Mouse (Mus musculus) kidney, postnatal 14 days (tissue): Measurements from ENCODE around the gene Mcm10.
"Not testable (repeated sequence)": the region's sequence is repeated elsewhere in the genome, so short reads cannot be mapped to it uniquely, and the experiment has no call there.

Experiments used
- DNase-seq: peaks from one replicate; pipeline ENCODE4 v3.0.0; 2022; ENCODE audit warnings: mixed read lengths

Mcm10 gene

DNA sequence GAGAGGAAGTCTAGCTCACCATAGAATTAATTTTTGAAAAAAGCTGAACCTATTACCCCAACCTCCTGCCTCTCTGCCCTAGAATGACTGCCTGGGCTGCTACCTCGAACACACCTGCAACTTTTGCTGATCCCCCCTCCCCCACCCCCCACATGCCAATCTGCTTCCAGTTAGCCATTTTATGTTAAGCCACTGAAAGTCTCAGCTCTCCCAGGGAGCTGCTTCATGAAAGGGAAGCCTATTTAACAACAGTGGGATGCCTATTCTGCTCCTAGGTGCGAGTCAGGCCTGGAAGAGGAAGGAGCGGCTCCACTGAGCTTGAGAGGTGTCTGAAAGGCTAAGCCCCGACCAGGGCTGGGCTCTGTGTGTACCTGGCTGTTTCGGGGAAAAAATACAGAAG is 28.6 kb downstream of the Mcm10 start:
- no peak for DNase-seq

DNA sequence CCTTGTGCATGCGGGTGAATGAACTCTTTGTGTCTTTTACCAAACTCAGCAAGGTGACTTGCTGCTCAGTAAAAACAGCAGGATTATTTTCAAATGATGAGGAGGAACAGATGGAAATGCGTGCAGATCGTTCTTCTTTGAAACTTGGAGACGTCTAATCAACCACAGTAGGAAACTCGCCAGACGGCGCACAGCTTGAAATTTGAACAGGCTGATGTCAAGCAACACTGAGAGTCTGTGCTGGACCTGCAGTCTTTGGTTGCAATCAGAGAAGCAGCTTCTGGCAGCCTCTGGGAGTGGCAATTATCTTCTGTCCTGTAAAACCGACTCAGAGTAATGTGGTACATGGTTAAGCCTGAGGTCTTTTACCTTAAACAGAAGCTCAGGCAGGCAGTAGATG is 34.5 kb downstream of the Mcm10 start:
- no peak for DNase-seq

DNA sequence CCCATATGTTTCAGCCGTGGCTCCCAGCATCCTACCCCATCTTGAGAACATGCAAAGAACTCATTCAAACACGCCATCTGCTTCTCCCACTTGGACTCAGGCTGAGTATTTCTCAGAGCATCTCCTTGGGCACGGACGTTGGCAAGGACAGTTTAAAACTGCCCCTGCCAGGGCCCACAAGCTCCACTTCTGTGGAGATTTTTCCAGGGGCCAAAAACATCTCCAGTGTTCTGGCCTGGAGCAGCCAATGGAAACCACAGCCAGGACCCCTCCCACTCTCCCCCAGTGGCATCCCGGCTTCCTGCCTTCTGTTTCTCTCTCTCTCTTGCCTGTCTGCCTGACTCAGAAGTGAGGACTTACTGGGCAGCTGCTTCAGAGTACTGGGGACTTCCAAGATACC is 36.8 kb downstream of the Mcm10 start, which contains the start of gene Ucma:
Gene Ucma, plus strand, starts transcription at position 316 of the 400 bp plus-strand sequence.
- no peak for DNase-seq

DNA sequence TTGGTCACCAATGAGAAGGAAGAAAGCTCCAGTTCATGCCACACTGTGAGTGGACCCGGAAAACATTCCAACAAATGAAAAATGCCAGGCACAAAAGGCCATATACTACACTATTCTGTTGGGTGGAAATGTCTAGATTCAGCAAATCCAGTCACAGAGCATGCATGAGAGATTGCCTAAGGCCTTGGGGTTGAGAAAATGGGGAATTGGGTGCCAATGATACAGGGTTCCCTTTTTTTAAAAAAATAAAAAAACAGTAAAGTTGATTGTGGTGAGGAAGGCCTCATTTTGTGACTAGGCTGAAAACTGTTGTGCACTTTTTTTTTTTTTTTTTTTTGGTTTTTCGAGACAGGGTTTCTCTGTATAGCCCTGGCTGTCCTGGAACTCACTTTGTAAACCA is 43.5 kb downstream of the Mcm10 start:
- no peak for DNase-seq

DNA sequence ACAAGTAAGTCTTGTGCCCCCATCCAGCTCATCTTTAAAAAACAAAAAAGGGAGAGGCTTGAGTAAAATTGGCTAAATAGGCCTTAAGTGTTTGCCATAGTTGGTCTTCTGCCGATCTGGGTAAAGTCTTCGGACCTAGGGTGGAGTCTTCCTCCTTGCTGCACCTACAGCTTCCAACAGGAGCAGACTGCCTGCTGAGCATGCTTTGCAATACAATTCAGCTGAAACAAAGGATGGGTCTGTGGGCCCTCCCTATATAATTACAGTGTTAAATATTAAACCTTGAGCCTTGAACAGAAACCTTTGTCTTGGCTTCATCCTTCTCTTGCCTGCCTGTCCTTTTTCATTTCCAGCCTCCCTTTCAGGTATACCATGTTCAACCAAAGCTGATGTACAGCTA is 44.8 kb downstream of the Mcm10 start:
- no peak for DNase-seq

DNA sequence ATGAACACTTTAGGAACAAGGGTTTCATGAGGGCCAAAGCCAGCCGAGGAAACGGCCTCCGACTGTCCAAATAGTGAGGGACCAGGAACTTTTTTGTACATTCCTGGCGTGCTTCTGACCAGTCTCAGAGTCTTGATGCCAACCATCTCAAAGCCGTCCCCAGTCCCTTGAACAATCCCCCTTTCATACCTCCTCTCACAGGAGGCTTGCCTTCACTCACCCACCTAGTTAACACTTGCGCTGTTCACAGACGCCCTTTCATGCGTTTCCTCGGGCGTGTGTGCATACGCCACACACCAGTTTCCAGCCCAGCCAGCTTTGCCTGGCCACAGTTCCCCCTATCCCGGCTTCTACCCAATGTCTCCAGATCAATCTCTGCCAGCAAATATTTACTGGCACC is 54.6 kb downstream of the Mcm10 start:
- DNase-seq, result no peak

DNA sequence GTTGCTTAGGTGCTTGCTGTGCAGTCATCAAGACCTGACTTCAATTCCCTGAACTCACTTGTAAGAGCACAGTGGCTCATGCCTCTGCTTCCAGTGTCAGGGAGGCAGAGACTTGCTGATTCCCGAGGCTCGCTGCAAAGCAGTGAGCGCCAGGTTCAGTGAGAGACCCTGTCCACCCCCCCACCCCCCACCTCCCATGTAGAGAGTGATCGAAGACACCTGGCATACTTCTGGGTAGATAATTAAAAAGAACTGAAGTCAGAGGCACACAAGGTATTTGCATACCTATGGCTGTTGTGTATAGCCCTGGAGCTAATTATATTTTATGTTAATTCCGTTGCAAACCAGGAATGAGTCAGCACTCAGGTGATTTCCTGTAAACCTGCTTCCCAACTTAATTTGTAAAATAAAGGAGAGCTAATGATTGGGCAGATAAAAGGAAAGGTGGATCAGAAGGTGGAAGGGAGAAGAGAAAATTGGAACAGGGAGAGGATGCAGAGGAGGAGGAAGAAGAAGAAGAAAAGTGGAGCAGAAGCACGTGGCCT is 58.3 kb downstream of the Mcm10 start:
- DNase-seq, result no peak

DNA sequence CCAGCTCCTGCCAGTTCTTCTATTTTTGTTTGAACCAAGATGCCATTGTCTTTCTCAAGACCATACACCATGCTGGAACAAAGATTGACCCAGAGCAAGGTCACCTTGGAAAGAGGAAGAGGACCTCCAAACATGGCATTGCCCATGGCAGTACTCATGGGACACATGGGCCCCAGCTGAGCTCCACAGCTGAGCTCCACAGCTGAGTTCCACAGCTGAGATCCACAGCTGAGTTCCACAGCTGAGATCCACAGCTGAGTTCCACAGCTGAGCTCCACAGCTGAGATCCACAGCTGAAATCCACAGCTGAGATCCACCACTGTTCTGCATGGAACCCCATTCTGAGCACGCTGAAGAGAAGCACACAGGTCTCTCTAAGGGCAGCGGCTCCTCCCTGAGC is 61.6 kb downstream of the Mcm10 start:
- DNase-seq, result no peak

DNA sequence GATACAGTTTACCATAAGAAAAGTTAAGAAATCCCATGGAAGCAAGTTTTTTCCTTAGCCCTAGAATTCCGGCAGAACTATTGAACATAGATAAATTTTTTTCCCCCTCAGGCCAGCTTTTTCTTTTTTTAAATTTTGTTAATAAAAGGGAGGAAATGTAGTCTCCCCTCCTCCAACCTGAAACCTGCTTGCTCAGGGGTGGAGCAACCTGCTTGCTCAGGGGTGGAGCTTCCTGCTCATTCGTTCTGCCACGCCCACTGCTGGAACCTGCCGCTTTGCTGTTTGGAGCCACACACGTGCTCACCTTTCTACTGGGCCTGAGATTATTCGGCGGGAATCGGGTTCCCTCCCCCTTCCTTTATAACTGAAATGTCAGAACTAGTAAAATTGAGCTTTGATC is 62.9 kb downstream of the Mcm10 start:
- not testable (repeated sequence) for DNase-seq

DNA sequence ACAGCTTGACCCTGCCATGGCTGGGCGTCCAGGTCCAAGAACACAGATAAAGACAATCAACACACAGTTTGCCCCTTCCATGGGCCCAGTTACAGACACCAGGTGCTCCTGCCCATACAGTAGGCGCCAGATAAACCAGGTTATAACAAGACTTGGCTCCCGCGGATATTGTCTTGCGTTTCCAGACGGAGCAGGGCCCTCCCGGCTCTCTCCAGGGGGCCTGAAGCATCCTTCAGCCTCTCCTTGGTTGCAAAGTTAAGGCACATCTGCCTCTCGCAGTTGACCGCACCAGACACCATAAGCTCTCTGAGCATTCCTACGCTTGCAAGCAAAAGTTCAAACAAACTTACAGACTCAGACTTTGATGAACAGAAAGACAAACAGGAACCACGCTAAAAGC is 71.7 kb downstream of the Mcm10 start:
- DNase-seq, result no peak
